Mouse (Mus musculus): Measurements from ENCODE around the gene Sytl2. TPM values are rescaled to one million over a fixed set of nuclear protein-coding genes. Genes with fewer than 3 reads are reported as not detected.

Sytl2 gene
- polyA plus RNA-seq, 2 experiments from 2014 or later: 25.2 to 28.4 TPM

GRCm38 (mm10) chr7:90372804-90373203 is 70.8 kb downstream of the Sytl2 start:
- ATAC-seq: no peak

- ATAC-seq: no peak
These were observed 82.4 kb downstream of the Sytl2 start for GRCm38 (mm10) chr7:90384411-90384810.

- ATAC-seq: no peak
These were observed 84.9 kb downstream of the Sytl2 start for GRCm38 (mm10) chr7:90386885-90387459.

- ATAC-seq: no peak
These were observed 87.7 kb downstream of the Sytl2 start for GRCm38 (mm10) chr7:90389765-90390164.

- no peak for ATAC-seq
These were observed 93.0 kb downstream of the Sytl2 start for GRCm38 (mm10) chr7:90395073-90395472.

GRCm38 (mm10) chr7:90395928-90396327 is 93.9 kb downstream of the Sytl2 start:
- no peak for ATAC-seq

GRCm38 (mm10) chr7:90409934-90410333 is 107.9 kb downstream of the Sytl2 start:
- peak; percentile 68 for ATAC-seq

- ATAC-seq: peak; percentile 97
These were observed 124.3 kb downstream of the Sytl2 start, which contains the start of gene Ccdc89 for GRCm38 (mm10) chr7:90426020-90427001. TSS of gene Ccdc89 (plus strand) at chr7:90426577.

- no peak for ATAC-seq
These were observed 125.0 kb downstream of the Sytl2 start for GRCm38 (mm10) chr7:90427006-90427405.

- ATAC-seq: no peak
These were observed 130.2 kb downstream of the Sytl2 start for GRCm38 (mm10) chr7:90432221-90432620.

GRCm38 (mm10) chr7:90440044-90440443 is 138.0 kb downstream of the Sytl2 start:
- ATAC-seq: no peak

- ATAC-seq: no peak
These were observed 140.0 kb downstream of the Sytl2 start for GRCm38 (mm10) chr7:90442070-90442469.

GRCm38 (mm10) chr7:90442518-90443080 is 140.5 kb downstream of the Sytl2 start, which contains the start of gene Crebzf:
TSS of gene Crebzf (plus strand) at chr7:90442729.
- peak; percentile 92 for ATAC-seq

GRCm38 (mm10) chr7:90443101-90444091 is 141.3 kb downstream of the Sytl2 start:
- ATAC-seq: peak; percentile 26

- no peak for ATAC-seq
These were observed 142.2 kb downstream of the Sytl2 start for GRCm38 (mm10) chr7:90444206-90444605.

GRCm38 (mm10) chr7:90456149-90456844 is 154.2 kb downstream of the Sytl2 start:
- no peak for ATAC-seq

- peak; percentile 92 for ATAC-seq
These were observed 154.9 kb downstream of the Sytl2 start, which contains the start of gene Tmem126a for GRCm38 (mm10) chr7:90456845-90457468. TSS of gene Tmem126a (minus strand) at chr7:90457229.

GRCm38 (mm10) chr7:90457517-90457916 is 155.5 kb downstream of the Sytl2 start:
- ATAC-seq: peak; percentile 10

Data from activated CD4-positive, CD25-positive, alpha-beta regulatory T cell, adult 4 months (primary cell).